Mouse (Mus musculus): ENCODE results near the gene Plekhh2. TPM values are rescaled to one million over a fixed set of nuclear protein-coding genes. Genes with fewer than 3 reads are reported as not detected.

Gene Plekhh2
- polyA plus RNA-seq, 1 experiment = 0.66 TPM

DNA sequence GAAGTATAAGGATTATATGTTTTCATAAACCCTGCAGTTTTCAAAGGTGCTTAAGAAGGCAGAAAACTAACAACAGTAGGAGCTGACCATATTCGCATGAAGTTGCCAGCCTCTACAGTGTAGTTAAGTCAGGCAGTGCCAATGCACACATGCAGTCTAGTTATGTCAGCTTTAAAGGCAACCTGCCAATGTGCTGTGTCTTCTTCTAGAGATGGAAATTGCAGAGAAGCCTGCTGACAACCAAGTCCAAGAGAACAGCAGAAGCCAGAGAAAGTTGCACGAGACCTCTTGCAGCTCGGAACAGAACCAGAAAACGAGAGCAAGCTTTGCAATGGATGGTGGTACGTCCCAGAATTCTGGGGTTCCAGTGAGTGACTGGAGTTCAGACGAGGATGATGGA is 54.1 kb downstream of the Plekhh2 start:
- no peak for DNase-seq
- Histone ChIP-seq H3K36me3 (ENCODE audit: control insufficient read depth, insufficient read depth, low read length) (no peaks in the 10 kb centered on the region), H3K27ac (ENCODE audit: control insufficient read depth, insufficient read depth, low read length) (no peak overlapping the region), H3K4me3 (ENCODE audit: control insufficient read depth, insufficient read depth, low read length) (no peak overlapping the region), H3K4me1 (replicated peaks; ENCODE audit: control insufficient read depth, insufficient read depth, low read length) (no peaks in the 10 kb centered on the region), H3K27me3 (ENCODE audit: control insufficient read depth, insufficient read depth, low read length) (no peaks in the 10 kb centered on the region)
- WGBS = 92% methylated on average over 6 of the region's 6 CpGs
- no peak for TF ChIP-seq CTCF (IDR thresholded peaks at IDR 0.05; ENCODE audit: borderline replicate concordance, control insufficient read depth, extremely low read depth, insufficient read depth, low read length, poor library complexity)
- TF ChIP-seq POLR2A (IDR thresholded peaks at IDR 0.05; ENCODE audit: control insufficient read depth, extremely low read depth, insufficient read depth, low read length, poor library complexity) = no peak

GRCm38 (mm10) chr17:84566773-84567555 is 55.3 kb downstream of the Plekhh2 start:
- 44% methylated on average over 27 of the region's 27 CpGs for WGBS
- DNase-seq = no peak
- no peaks in the 10 kb centered on the region for H3K4me1 ChIP-seq (replicated peaks; ENCODE audit: control insufficient read depth, insufficient read depth, low read length)

DNA sequence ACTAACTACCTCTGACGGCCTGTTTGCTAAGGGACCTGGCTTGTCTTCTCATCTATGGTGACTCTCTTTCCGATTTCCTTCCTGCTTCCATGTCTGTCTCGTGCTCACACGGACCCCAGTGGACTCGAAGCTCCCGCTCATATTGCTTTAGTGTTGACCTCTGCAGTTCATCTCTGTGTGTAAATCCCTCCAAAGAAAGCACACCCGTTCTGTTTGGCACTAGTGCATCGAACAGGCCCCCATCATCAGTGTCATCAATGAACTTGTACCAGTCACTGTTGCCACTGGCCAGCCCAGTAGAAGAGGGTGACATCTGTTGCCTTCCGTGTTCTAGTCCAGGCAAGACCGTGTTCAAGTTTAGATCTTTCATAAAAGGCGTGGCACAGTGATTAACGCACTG is 57.1 kb downstream of the Plekhh2 start:
- no peak for TF ChIP-seq POLR2A (IDR thresholded peaks at IDR 0.05; ENCODE audit: control insufficient read depth, extremely low read depth, insufficient read depth, low read length, poor library complexity)
- TF ChIP-seq CTCF (IDR thresholded peaks at IDR 0.05; ENCODE audit: borderline replicate concordance, control insufficient read depth, extremely low read depth, insufficient read depth, low read length, poor library complexity) = no peak
- H3K27me3 ChIP-seq (ENCODE audit: control insufficient read depth, insufficient read depth, low read length) = no peaks in the 10 kb centered on the region
- no peak overlapping the region for H3K4me3 ChIP-seq (ENCODE audit: control insufficient read depth, insufficient read depth, low read length)
- no peak overlapping the region for H3K27ac ChIP-seq (ENCODE audit: control insufficient read depth, insufficient read depth, low read length)
- H3K4me1 ChIP-seq (replicated peaks; ENCODE audit: control insufficient read depth, insufficient read depth, low read length) = no peaks in the 10 kb centered on the region
- no peak for DNase-seq
- WGBS = 95% methylated on average over 12 of the region's 12 CpGs
- no peaks in the 10 kb centered on the region for H3K36me3 ChIP-seq (ENCODE audit: control insufficient read depth, insufficient read depth, low read length)

More at GRCm38 (mm10) chr17:84566773-84567555, 55.3 kb downstream of the Plekhh2 start:
- H3K36me3 ChIP-seq (ENCODE audit: control insufficient read depth, insufficient read depth, low read length) = no peaks in the 10 kb centered on the region
- no peaks in the 10 kb centered on the region for H3K27me3 ChIP-seq (ENCODE audit: control insufficient read depth, insufficient read depth, low read length)
- TF ChIP-seq CTCF (IDR thresholded peaks at IDR 0.05; ENCODE audit: borderline replicate concordance, control insufficient read depth, extremely low read depth, insufficient read depth, low read length, poor library complexity) (no peak), POLR2A (IDR thresholded peaks at IDR 0.05; ENCODE audit: control insufficient read depth, extremely low read depth, insufficient read depth, low read length, poor library complexity) (no peak)
- no peak overlapping the region for H3K4me3 ChIP-seq (ENCODE audit: control insufficient read depth, insufficient read depth, low read length)
- no peak overlapping the region for H3K27ac ChIP-seq (ENCODE audit: control insufficient read depth, insufficient read depth, low read length)

- TF ChIP-seq POLR2A (IDR thresholded peaks at IDR 0.05; ENCODE audit: control insufficient read depth, extremely low read depth, insufficient read depth, low read length, poor library complexity) (no peak), CTCF (IDR thresholded peaks at IDR 0.05; ENCODE audit: borderline replicate concordance, control insufficient read depth, extremely low read depth, insufficient read depth, low read length, poor library complexity) (no peak)
Measured at GRCm38 (mm10) chr17:84569770-84570169, 58.1 kb downstream of the Plekhh2 start.

DNA sequence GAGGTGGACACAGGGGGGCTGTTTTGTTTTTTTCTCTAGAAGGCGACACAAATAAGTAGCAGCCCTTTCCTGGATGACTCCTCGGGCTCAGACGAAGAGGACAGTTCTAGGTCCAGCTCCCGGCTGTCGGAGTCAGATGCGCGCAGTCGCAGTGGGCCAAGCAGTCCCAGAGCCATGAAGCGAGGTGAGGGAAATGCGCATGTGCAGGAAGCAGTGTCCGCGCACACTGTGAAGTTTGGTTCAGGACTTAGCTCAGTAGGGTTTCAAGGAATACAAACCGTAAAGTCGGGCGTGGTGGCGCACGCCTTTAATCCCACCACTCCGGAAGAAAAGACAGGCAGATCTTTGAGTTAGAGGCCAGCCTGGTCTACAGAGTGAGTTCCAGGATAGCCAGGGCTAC is 59.9 kb downstream of the Plekhh2 start:
- TF ChIP-seq CTCF (IDR thresholded peaks at IDR 0.05; ENCODE audit: borderline replicate concordance, control insufficient read depth, extremely low read depth, insufficient read depth, low read length, poor library complexity) (no peak), POLR2A (IDR thresholded peaks at IDR 0.05; ENCODE audit: control insufficient read depth, extremely low read depth, insufficient read depth, low read length, poor library complexity) (no peak)
- no peaks in the 10 kb centered on the region for H3K36me3 ChIP-seq (ENCODE audit: control insufficient read depth, insufficient read depth, low read length)
- H3K4me1 ChIP-seq (replicated peaks; ENCODE audit: control insufficient read depth, insufficient read depth, low read length) = no peaks in the 10 kb centered on the region
- WGBS = 92% methylated on average over 18 of the region's 18 CpGs
- H3K27ac ChIP-seq (ENCODE audit: control insufficient read depth, insufficient read depth, low read length) = no peak overlapping the region
- H3K4me3 ChIP-seq (ENCODE audit: control insufficient read depth, insufficient read depth, low read length) = no peak overlapping the region
- DNase-seq = no peak
- no peaks in the 10 kb centered on the region for H3K27me3 ChIP-seq (ENCODE audit: control insufficient read depth, insufficient read depth, low read length)

More at GRCm38 (mm10) chr17:84569770-84570169, 58.1 kb downstream of the Plekhh2 start:
- Histone ChIP-seq H3K27me3 (ENCODE audit: control insufficient read depth, insufficient read depth, low read length) (no peaks in the 10 kb centered on the region), H3K27ac (ENCODE audit: control insufficient read depth, insufficient read depth, low read length) (no peak overlapping the region), H3K4me1 (replicated peaks; ENCODE audit: control insufficient read depth, insufficient read depth, low read length) (no peaks in the 10 kb centered on the region), H3K4me3 (ENCODE audit: control insufficient read depth, insufficient read depth, low read length) (no peak overlapping the region), H3K36me3 (ENCODE audit: control insufficient read depth, insufficient read depth, low read length) (no peaks in the 10 kb centered on the region)
- no peak for DNase-seq
- 96% methylated on average over 8 of the region's 8 CpGs for WGBS

GRCm38 (mm10) chr17:84573305-84573704 is 61.6 kb downstream of the Plekhh2 start:
- H3K27ac ChIP-seq (ENCODE audit: control insufficient read depth, insufficient read depth, low read length) = no peak overlapping the region
- no peak for TF ChIP-seq POLR2A (IDR thresholded peaks at IDR 0.05; ENCODE audit: control insufficient read depth, extremely low read depth, insufficient read depth, low read length, poor library complexity)
- TF ChIP-seq CTCF (IDR thresholded peaks at IDR 0.05; ENCODE audit: borderline replicate concordance, control insufficient read depth, extremely low read depth, insufficient read depth, low read length, poor library complexity) = no peak
- H3K4me1 ChIP-seq (replicated peaks; ENCODE audit: control insufficient read depth, insufficient read depth, low read length) = no peaks in the 10 kb centered on the region
- H3K27me3 ChIP-seq (ENCODE audit: control insufficient read depth, insufficient read depth, low read length) = no peaks in the 10 kb centered on the region
- no peak for DNase-seq
- 93% methylated on average over 9 of the region's 9 CpGs for WGBS
- no peak overlapping the region for H3K4me3 ChIP-seq (ENCODE audit: control insufficient read depth, insufficient read depth, low read length)
- no peaks in the 10 kb centered on the region for H3K36me3 ChIP-seq (ENCODE audit: control insufficient read depth, insufficient read depth, low read length)

Data from thymus, adult 2 months (tissue).